Mouse (Mus musculus): ENCODE results near the gene Adat3. TPM values are rescaled to one million over a fixed set of nuclear protein-coding genes. Genes with fewer than 3 reads are reported as not detected.
"Not testable (repeated sequence)": the region's sequence is repeated elsewhere in the genome, so short reads cannot be mapped to it uniquely, and the experiment has no call there.

Adat3 gene
- polyA plus RNA-seq, 1 experiment from 2014 or later = 4.8 TPM

GRCm38 (mm10) chr10:80589879-80590854 lies 12.5 kb upstream of the Adat3 start, which contains the start of gene Abhd17a:
TSS of gene Abhd17a (minus strand) at chr10:80590341.
- ATAC-seq = peak; percentile 96
- H3K27ac ChIP-seq (ENCODE audit: low read length) = peak within 1 kb of the TSS; percentile 78
- no peaks in the 10 kb centered on the region for H3K36me3 ChIP-seq (ENCODE audit: insufficient read depth, low read length)
- H3K27me3 ChIP-seq (replicated peaks; ENCODE audit: insufficient read depth, low read length) = no peaks in the 10 kb centered on the region
- no peaks in the 10 kb centered on the region for H3K9me3 ChIP-seq (ENCODE audit: low read length)
- under 1% methylated on average over 55 of the region's 73 CpGs for WGBS
- peak within 1 kb of the TSS; percentile 88 for H3K4me3 ChIP-seq (ENCODE audit: low read depth, low read length)
- peaks cover 17% of the 10 kb centered on the region; the same call in 1 of the 2 replicates for H3K4me1 ChIP-seq (ENCODE audit: insufficient read depth, low read depth, low read length)
- peak within 1 kb of the TSS; percentile 90 for H3K9ac ChIP-seq (replicated peaks; ENCODE audit: low read depth)
- peak; percentile 99 for DNase-seq (ENCODE audit: low spot score)
- H3K4me2 ChIP-seq (replicated peaks; ENCODE audit: low read depth, low read length) = peak within 1 kb of the TSS; percentile 95
- no peak for TF ChIP-seq EP300 (IDR thresholded peaks at IDR 0.05)

- ATAC-seq (no peak; the same call in 1 of the 2 replicates), DNase-seq (ENCODE audit: low spot score) (no peak)
- no peak overlapping the region for H3K4me2 ChIP-seq (replicated peaks; ENCODE audit: low read depth, low read length)
- no peaks in the 10 kb centered on the region for H3K27me3 ChIP-seq (replicated peaks; ENCODE audit: insufficient read depth, low read length)
- no peaks in the 10 kb centered on the region for H3K4me1 ChIP-seq (ENCODE audit: insufficient read depth, low read depth, low read length)
- H3K9me3 ChIP-seq (ENCODE audit: low read length) = no peaks in the 10 kb centered on the region
- H3K9ac ChIP-seq (replicated peaks; ENCODE audit: low read depth) = no peak overlapping the region
- no peaks in the 10 kb centered on the region for H3K36me3 ChIP-seq (ENCODE audit: insufficient read depth, low read length)
- TF ChIP-seq EP300 (IDR thresholded peaks at IDR 0.05) = no peak
- no peak for TF ChIP-seq CTCF (IDR thresholded peaks at IDR 0.05)
- H3K27ac ChIP-seq (ENCODE audit: low read length) = no peak overlapping the region
- H3K4me3 ChIP-seq (ENCODE audit: low read depth, low read length) = no peak overlapping the region
- 43% methylated on average over 4 of the region's 4 CpGs for WGBS
Observed at GRCm38 (mm10) chr10:80596318-80596717, 6.4 kb upstream of the Adat3 start.

GRCm38 (mm10) chr10:80603364-80603763 lies 684 bp downstream of the Adat3 start:
- DNase-seq (ENCODE audit: low spot score) = no peak
- peaks cover 12% of the 10 kb centered on the region; the same call in 1 of the 2 replicates for H3K4me1 ChIP-seq (ENCODE audit: insufficient read depth, low read depth, low read length)
- TF ChIP-seq CTCF (IDR thresholded peaks at IDR 0.05) = no peak
- TF ChIP-seq EP300 (IDR thresholded peaks at IDR 0.05) = no peak
- no peak for ATAC-seq
- H3K4me3 ChIP-seq (ENCODE audit: low read depth, low read length) = peak overlapping the region; percentile 75
- H3K9ac ChIP-seq (replicated peaks; ENCODE audit: low read depth) = peak overlapping the region; percentile 1
- H3K36me3 ChIP-seq (ENCODE audit: insufficient read depth, low read length) = peaks cover 6% of the 10 kb centered on the region; the same call in 1 of the 2 replicates
- H3K4me2 ChIP-seq (replicated peaks; ENCODE audit: low read depth, low read length) = peak overlapping the region; percentile 55
- H3K27me3 ChIP-seq (replicated peaks; ENCODE audit: insufficient read depth, low read length) = no peaks in the 10 kb centered on the region
- WGBS = 20% methylated on average over 7 of the region's 7 CpGs
- H3K9me3 ChIP-seq (ENCODE audit: low read length) = no peaks in the 10 kb centered on the region
- H3K27ac ChIP-seq (ENCODE audit: low read length) = peak overlapping the region; percentile 77

GRCm38 (mm10) chr10:80604001-80604509 lies 1.4 kb downstream of the Adat3 start:
- H3K36me3 ChIP-seq (ENCODE audit: insufficient read depth, low read length) = peaks cover 6% of the 10 kb centered on the region; the same call in 1 of the 2 replicates
- no peak overlapping the region; the same call in 1 of the 2 replicates for H3K4me2 ChIP-seq (replicated peaks; ENCODE audit: low read depth, low read length)
- WGBS = 89% methylated on average over 7 of the region's 7 CpGs
- ATAC-seq = no peak
- H3K4me3 ChIP-seq (ENCODE audit: low read depth, low read length) = no peak overlapping the region
- H3K9ac ChIP-seq (replicated peaks; ENCODE audit: low read depth) = peak overlapping the region; percentile 1; the same call in 1 of the 2 replicates
- TF ChIP-seq EP300 (IDR thresholded peaks at IDR 0.05) (no peak), CTCF (IDR thresholded peaks at IDR 0.05) (no peak)
- no peak for DNase-seq (ENCODE audit: low spot score)
- H3K4me1 ChIP-seq (ENCODE audit: insufficient read depth, low read depth, low read length) = peaks cover 12% of the 10 kb centered on the region; the same call in 1 of the 2 replicates
- H3K27me3 ChIP-seq (replicated peaks; ENCODE audit: insufficient read depth, low read length) = no peaks in the 10 kb centered on the region
- H3K27ac ChIP-seq (ENCODE audit: low read length) = no peak overlapping the region
- no peaks in the 10 kb centered on the region for H3K9me3 ChIP-seq (ENCODE audit: low read length)

GRCm38 (mm10) chr10:80604988-80605387 lies 2.3 kb downstream of the Adat3 start:
- Histone ChIP-seq H3K4me3 (ENCODE audit: low read depth, low read length) (no peak overlapping the region), H3K4me1 (ENCODE audit: insufficient read depth, low read depth, low read length) (peaks cover 12% of the 10 kb centered on the region; the same call in 1 of the 2 replicates), H3K4me2 (replicated peaks; ENCODE audit: low read depth, low read length) (no peak overlapping the region), H3K27me3 (replicated peaks; ENCODE audit: insufficient read depth, low read length) (no peaks in the 10 kb centered on the region), H3K36me3 (ENCODE audit: insufficient read depth, low read length) (peaks cover 6% of the 10 kb centered on the region; the same call in 1 of the 2 replicates), H3K9ac (replicated peaks; ENCODE audit: low read depth) (no peak overlapping the region), H3K27ac (ENCODE audit: low read length) (no peak overlapping the region), H3K9me3 (ENCODE audit: low read length) (no peaks in the 10 kb centered on the region)
- DNase-seq (ENCODE audit: low spot score) = no peak
- TF ChIP-seq CTCF (IDR thresholded peaks at IDR 0.05) (no peak), EP300 (IDR thresholded peaks at IDR 0.05) (no peak)
- no peak for ATAC-seq
- WGBS = 89% methylated on average over 2 of the region's 2 CpGs

GRCm38 (mm10) chr10:80605721-80606120 lies 3.0 kb downstream of the Adat3 start, which contains the start of gene Gm49322:
TSS of gene Gm49322 (plus strand) at chr10:80606021.
- not testable (repeated sequence) for H3K27ac ChIP-seq (ENCODE audit: low read length); H3K4me3 ChIP-seq (ENCODE audit: low read depth, low read length); DNase-seq (ENCODE audit: low spot score); H3K27me3 ChIP-seq (replicated peaks; ENCODE audit: insufficient read depth, low read length); H3K9me3 ChIP-seq (ENCODE audit: low read length); H3K9ac ChIP-seq (replicated peaks; ENCODE audit: low read depth); H3K36me3 ChIP-seq (ENCODE audit: insufficient read depth, low read length); H3K4me2 ChIP-seq (replicated peaks; ENCODE audit: low read depth, low read length); ATAC-seq
- H3K4me1 ChIP-seq (ENCODE audit: insufficient read depth, low read depth, low read length) = peaks cover 12% of the 10 kb centered on the region; the same call in 1 of the 2 replicates
- 73% methylated on average over 2 of the region's 4 CpGs for WGBS

All from lung, postnatal 0 days (tissue).